Mouse (Mus musculus) embryonic fibroblast, embryonic 13.5 days (primary cell): ENCODE measurements around the gene Bcl2l10. TPM values are rescaled to one million over a fixed set of nuclear protein-coding genes. Genes with fewer than 3 reads are reported as not detected.
"Not testable (repeated sequence)": the region's sequence is repeated elsewhere in the genome, so short reads cannot be mapped to it uniquely, and the experiment has no call there.

Experiments used
- H3K27ac ChIP-seq: 2 replicates; pipeline ENCODE4 v1.5.1; 2012; ENCODE audit warnings: low read length, control low read depth, inconsistent platforms; ENCODE audit not compliant: insufficient read depth
- H3K4me1 ChIP-seq: 2 replicates; pipeline ENCODE4 v1.6.1; 2011; ENCODE audit warnings: low read length; ENCODE audit not compliant: control insufficient read depth, insufficient read depth
- H3K4me3 ChIP-seq: 2 replicates; pipeline ENCODE4 v1.5.1; 2011; ENCODE audit warnings: mild to moderate bottlenecking, control low read depth, low read length; ENCODE audit not compliant: insufficient read depth
- CTCF ChIP-seq: IDR thresholded peaks from 2 replicates; pipeline ENCODE4 v1.5.1; 2011; ENCODE audit warnings: mild to moderate bottlenecking, control low read depth, low read length, moderate library complexity, borderline replicate concordance; ENCODE audit not compliant: insufficient read depth
- POLR2A ChIP-seq: IDR thresholded peaks from 2 replicates; pipeline ENCODE4 v1.6.1; 2011; ENCODE audit warnings: low read depth, mild to moderate bottlenecking, control low read depth, low read length, moderate library complexity
- polyA plus RNA-seq: library from polyadenylated mRNA; stranded (reverse); fragments of >200 nt; gene quantifications from 2 replicates; pipeline ENCODE4 v1.2.4, GENCODE M21; 2011; ENCODE audit warnings: low read depth; ENCODE audit not compliant: missing spikeins, insufficient read length

Bcl2l10 gene
- polyA plus RNA-seq, 1 experiment: not detected

- Histone ChIP-seq H3K4me3 (no peak overlapping the region), H3K4me1 (0 out of 2 replicates have a peak, but pooled peaks cover 2% of the 10 kb centered on the region), H3K27ac (no peak overlapping the region)
- TF ChIP-seq POLR2A: no peak
- no peak for TF ChIP-seq CTCF
Observed at GRCm38 (mm10) chr9:75338016-75338415, 9.5 kb upstream of the Bcl2l10 start.

GRCm38 (mm10) chr9:75342433-75342832, 5.1 kb upstream of the Bcl2l10 start:
- 0 out of 2 replicates have a peak, but pooled peaks cover 2% of the 10 kb centered on the region for H3K4me1 ChIP-seq
- no peak overlapping the region for H3K4me3 ChIP-seq
- H3K27ac ChIP-seq: no peak overlapping the region
- TF ChIP-seq CTCF: no peak

- TF ChIP-seq POLR2A (no peak), CTCF (no peak)
- Histone ChIP-seq H3K27ac (no peak overlapping the region), H3K4me1 (no peaks in the 10 kb centered on the region), H3K4me3 (no peak overlapping the region)
Observed at GRCm38 (mm10) chr9:75348066-75348465, 508 bp downstream of the Bcl2l10 start.

- no peak overlapping the region for H3K27ac ChIP-seq
- TF ChIP-seq CTCF (no peak), POLR2A (no peak)
- no peaks in the 10 kb centered on the region for H3K4me1 ChIP-seq
- no peak overlapping the region for H3K4me3 ChIP-seq
Observed at GRCm38 (mm10) chr9:75348641-75349040, 1.1 kb downstream of the Bcl2l10 start.

DNA sequence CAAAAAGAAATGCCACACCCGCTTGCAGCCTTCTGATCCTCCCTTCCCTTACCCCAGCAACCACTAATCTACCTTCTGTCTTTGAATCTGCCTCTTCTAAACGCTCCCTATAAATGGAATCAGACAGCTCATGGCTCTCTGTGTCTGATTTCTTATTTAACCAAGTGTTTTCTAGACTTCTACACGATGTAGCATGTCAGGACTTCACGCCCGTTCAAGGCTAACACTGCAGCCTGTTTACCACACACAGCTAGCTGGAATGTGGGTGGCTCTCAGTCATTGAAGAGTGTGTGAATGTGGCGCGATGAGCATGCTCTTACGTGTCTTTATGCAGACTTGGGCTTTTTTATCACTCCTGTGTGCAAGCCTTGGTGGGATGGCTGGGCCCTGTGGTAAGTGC, 5.5 kb downstream of the Bcl2l10 start:
- Histone ChIP-seq H3K27ac (no peak overlapping the region), H3K4me1 (no peaks in the 10 kb centered on the region), H3K4me3 (no peak overlapping the region)
- TF ChIP-seq POLR2A: no peak
- no peak for TF ChIP-seq CTCF

DNA sequence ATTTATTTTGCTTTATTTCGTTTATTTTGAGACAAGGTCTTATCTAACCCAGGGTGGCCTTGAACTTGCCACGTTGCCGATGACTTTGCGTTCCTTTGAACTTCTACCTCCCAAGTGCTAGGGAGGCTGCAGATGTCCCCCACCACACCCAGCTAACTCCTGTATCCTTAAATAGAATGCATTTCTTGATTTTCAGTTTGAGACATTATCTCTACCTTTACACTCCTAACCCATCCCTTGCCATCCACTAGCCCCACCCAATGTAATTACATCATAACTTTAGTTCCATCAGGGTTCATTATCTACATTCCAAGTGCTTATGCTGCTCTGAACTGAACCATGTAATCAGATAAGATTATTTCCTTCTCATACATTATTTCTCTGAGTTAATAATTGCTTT, 8.2 kb downstream of the Bcl2l10 start:
- H3K4me1 ChIP-seq: no peaks in the 10 kb centered on the region
- no peak overlapping the region for H3K27ac ChIP-seq
- no peak for TF ChIP-seq POLR2A
- TF ChIP-seq CTCF: no peak
- H3K4me3 ChIP-seq: no peak overlapping the region

DNA sequence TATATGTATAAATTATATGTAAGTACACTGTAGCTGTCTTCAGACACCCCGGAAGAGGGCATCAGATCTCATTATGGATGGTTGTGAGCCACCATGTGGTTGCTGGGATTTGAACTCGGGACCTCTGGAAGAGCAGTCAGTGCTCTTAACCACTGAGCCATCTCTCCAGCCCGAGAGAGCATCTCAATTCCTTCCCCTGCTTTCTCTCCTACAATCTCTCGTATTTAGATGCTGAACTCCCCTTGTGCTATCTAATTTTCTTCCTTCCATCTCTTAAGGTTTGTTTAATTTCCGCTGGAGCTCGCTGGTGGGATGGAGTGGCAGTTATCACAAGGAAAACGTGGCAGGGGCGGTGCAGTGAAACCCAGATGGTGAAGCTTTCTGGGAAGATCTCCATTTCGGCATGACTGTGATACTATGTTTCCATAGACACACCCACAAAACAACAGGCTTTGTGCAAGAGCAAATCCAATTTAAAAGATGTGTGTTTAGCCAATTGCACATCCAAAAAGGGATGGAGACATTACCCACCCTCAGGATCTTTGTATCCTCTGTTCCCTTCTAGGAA, 9.6 kb downstream of the Bcl2l10 start:
- TF ChIP-seq POLR2A (no peak), CTCF (no peak)
- Histone ChIP-seq H3K4me3 (no peak overlapping the region), H3K4me1 (no peaks in the 10 kb centered on the region), H3K27ac (no peak overlapping the region)

GRCm38 (mm10) chr9:75361699-75362098, 14.1 kb downstream of the Bcl2l10 start:
- Histone ChIP-seq H3K4me3 (no peak overlapping the region), H3K4me1 (no peaks in the 10 kb centered on the region), H3K27ac (no peak overlapping the region)
- TF ChIP-seq CTCF (peak; percentile 49; the same call in 1 of the 2 replicates), POLR2A (no peak)

DNA sequence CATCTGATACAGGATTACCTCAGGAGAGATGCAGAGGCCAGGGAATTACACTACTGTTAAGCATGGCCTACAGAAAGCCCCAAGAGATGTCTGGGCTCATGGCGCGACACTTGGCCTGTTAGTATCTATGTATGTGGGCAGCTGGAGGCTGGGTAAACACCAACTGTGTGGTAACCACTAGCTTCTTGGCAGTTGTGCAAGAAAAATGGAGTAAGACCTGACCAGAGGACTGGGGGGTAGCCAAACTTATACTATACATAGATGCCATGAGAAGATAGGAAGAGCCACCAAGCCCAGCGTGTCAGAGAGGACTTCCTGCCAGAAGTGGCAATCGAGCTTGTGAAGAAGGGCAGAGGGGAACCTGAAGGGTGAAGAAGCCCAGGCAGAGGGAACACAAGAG, 14.6 kb downstream of the Bcl2l10 start:
- TF ChIP-seq CTCF: no peak
- TF ChIP-seq POLR2A: no peak
- Histone ChIP-seq H3K4me1 (no peaks in the 10 kb centered on the region), H3K27ac (no peak overlapping the region), H3K4me3 (no peak overlapping the region)

- Histone ChIP-seq H3K27ac (no peak overlapping the region), H3K4me3 (no peak overlapping the region), H3K4me1 (no peaks in the 10 kb centered on the region)
- TF ChIP-seq CTCF (no peak), POLR2A (no peak)
Observed at GRCm38 (mm10) chr9:75363001-75363400, 15.4 kb downstream of the Bcl2l10 start.

DNA sequence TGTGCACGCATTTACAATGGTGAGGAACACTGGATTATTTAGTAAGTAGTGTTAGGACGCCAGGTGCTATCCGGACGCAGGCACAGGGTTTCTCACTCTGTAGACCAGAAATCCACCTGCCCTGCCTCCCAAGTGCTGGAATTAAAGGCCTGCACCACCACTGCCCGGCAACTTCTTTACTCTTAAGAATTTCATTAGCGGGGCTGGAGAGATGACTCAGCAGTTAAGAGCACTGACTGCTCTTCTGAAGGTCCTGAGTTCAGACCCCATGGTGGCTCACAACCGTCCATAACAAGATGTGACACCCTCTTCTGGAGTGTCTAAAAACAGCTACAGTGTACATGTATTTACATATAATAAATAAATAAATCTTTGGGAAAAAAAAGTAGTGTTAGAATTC, 16.1 kb downstream of the Bcl2l10 start:
- H3K4me3 ChIP-seq, H3K4me1 ChIP-seq: not testable (repeated sequence)

More for the DNA sequence above, 16.1 kb downstream of the Bcl2l10 start:
- H3K27ac ChIP-seq: not testable (repeated sequence)
